Mouse (Mus musculus): ENCODE results near the gene Prph.
"Not testable (repeated sequence)": the region's sequence is repeated elsewhere in the genome, so short reads cannot be mapped to it uniquely, and the experiment has no call there.

Prph gene

DNA sequence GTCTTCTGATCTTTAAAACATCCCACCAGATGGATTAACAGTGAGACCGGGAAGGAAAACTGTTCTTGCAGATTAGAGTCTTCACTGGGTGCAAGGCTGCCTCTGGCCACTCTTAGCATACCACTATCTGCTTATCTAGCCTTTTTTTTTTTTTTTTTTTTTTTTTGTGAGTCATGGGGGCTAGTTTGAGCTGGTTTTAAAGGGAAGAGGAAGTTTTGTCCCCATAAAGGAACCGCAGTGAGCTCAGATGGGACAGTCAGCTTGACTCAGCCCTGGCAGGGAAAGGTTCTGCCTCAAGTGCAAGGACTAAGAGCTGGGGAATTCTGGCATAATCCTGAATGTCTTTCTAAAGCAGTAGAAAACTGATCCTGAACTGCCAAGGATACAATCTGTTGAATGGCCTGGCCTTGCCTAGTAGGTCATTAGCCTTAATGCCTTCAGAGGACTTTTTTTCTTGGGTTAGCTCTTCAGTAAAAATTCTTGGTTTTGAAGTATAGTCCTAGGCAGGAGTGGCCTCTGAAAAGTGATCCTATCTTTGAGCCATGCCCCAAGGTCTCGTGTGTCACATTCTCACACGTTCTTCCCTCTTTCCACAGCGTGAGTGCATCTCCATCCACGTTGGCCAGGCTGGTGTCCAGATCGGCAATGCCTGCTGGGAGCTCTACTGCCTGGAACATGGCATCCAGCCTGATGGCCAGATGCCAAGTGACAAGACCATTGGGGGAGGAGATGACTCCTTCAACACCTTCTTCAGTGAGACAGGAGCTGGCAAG lies 21.3 kb upstream of the Prph start:
- DNase-seq, result peak in 1 of 2 experiments; percentile 41

DNA sequence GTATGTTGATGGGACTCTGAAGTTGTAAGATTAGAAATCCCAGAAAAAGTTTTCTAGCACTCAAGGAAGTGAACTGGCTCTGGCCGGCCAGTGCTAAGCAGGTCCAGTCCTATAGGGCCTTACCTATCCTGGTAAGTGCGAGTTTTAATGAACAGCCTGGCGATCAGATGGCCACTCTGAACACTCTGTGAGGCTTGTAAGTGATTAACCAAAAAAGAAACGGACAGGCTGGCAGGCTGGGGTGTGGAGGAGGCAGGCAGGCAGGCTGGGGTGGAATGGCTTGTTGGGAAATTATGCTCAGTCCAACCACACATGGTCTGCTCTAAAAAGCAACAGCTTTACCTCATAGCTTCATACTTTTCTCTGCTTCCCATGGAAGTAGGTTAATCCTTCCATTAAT lies 19.5 kb upstream of the Prph start:
- DNase-seq, result no peak

- DNase-seq, result no peak
Observed at GRCm38 (mm10) chr15:99036249-99036905, 18.6 kb upstream of the Prph start.

DNA sequence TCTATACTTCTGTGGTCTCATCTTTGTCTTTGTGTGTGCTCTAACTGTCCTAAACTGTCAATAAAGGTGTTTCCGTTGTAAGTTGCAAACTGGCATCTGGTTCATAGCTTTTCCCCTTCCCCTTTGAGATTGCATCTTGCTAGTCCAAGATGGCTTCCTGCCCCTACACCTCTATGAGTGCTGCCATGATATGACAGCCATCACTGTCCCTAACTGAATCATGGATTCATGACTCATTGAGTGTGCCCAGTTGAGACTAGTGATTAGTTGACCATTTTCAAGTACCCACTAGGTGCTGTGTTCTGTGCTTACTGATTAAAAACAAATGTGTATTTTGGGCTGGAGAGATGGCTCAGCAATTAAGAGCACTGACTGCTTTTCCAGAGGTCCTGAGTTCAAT lies 16.9 kb upstream of the Prph start:
- no peak for DNase-seq

DNA sequence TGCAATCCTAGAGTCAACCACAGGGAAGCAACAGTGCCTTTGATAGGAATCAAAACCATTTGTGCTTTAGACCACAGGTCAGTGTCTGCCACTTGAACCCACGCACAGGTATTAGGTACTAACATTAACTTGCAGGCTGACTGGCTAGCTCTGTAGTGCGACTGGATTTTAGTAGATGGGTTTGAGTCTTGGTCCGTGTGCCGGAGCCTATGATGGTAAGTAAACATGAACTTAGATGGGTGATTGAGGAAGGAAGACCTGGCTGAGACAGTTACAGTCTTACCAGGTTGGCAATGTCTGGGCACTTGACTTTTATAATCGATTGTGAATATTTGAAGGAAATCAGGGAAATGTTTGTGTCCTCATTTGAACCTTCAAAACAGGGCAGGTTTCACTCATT lies 16.2 kb upstream of the Prph start:
- no peak for DNase-seq

DNA sequence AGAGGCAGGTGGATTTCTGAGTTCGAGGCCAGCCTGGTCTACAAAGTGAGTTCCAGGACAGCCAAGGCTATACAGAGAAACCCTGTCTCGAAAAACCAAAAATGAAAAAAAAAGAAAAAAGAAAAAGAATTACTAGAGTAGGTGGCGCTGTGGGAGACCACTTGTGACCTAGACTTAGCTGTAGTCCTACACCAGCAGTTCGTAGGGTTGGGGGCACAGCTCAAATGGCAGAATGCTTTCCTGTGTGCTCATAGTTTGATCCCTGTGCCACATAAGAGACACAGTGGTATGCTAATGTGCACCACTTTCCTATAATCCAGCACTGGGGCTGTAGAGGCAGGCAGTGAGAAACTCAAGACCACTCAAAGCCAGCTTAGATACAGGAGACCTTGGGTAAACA lies 15.7 kb upstream of the Prph start:
- DNase-seq, result no peak

DNA sequence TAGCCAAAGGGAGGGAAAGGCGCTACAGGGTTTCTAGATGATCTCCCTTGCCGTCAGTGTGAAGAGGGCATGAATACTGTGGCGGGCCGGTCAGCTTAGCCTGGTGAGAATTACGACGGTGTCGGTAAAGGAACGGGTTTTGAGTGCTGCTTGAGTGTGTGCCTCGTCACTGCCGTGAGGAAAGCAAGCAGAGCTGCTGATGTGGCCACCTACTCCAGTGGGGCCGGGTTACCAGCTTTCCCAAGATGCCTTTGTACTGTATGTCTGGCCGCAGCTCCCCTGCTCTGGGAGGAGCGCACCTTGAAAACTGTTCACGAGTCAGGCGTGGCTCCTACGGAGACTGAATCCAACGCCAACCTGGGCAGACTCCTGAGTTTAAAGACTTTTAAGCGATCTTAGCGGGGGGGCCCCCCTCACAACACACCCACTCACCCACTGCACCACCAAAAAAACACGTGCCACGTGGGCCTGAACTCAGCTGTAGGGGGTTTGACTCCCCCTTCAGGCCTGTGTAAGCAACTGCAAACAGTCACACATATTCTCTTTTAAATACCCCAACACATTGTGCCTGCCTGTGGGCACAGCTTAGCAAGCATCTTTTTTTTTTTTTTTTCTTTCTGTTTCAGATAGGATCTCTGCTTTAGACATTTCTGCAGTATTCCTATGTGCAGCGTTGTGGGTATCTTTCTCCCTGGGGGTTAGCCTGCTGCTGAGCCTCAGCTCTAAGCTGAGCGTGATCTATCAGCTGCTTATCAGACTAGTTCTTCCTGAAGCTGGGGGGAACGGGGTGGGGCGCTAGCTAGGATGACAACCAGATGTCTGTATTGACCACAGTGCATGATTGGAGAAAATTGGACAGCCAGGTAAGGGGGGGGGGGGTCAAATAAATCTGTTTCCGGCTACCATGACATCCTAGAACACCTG lies 14.7 kb upstream of the Prph start:
- no peak for DNase-seq

DNA sequence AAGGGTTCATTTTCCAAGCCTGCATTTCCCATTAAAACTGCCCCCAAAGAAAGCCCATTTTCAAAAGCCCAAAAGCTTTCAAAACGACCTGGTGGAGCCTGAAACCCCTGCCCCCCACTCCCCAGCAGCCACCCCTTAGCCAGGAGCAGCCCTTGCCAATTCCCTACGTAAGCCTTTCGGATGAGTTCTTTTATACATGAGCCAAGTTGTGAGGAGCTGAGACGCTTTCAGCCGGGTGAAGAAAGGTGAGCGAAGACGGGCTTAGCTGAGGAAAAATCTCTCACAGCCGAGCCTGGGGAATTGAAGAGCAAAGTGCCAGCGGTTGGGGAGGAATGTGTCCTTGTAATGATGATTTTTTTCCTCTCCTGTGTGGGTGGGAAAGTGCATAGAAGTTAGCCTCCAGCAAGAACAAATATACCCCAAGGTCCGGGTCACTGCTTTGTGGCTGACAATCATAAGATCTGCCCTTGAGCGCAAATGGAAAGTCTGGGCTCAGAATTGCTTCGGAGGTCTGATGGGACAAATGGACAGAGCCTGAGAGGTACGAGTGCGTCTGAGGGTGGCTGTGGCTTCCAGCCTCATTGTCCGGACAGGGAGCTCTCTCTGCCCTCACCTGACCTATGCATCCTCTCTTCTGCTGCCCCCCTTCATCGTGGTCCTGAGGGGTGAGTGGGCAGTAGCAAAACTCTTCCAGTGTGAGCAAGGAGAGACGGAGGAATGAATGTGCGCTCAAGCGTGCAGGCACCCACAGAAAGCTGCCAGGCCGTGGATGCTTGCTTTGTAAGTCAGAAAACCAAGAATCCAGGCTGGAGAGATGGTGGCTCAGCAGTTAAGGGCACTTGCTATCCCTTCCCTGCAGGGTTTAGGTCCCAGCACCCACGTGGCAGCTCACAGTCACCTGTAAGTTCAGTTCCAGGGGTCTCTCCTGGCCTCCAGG lies 13.8 kb upstream of the Prph start:
- DNase-seq, result peak in 1 of 2 experiments; percentile 54

GRCm38 (mm10) chr15:99042334-99042733 lies 12.6 kb upstream of the Prph start:
- DNase-seq, result no peak

GRCm38 (mm10) chr15:99044854-99045253 lies 10.1 kb upstream of the Prph start:
- no peak for DNase-seq

- not testable (repeated sequence) for DNase-seq
Observed at GRCm38 (mm10) chr15:99045734-99046133, 9.2 kb upstream of the Prph start.

GRCm38 (mm10) chr15:99049473-99050253 lies 5.3 kb upstream of the Prph start:
- peak; percentile 74 to 79 for DNase-seq

DNA sequence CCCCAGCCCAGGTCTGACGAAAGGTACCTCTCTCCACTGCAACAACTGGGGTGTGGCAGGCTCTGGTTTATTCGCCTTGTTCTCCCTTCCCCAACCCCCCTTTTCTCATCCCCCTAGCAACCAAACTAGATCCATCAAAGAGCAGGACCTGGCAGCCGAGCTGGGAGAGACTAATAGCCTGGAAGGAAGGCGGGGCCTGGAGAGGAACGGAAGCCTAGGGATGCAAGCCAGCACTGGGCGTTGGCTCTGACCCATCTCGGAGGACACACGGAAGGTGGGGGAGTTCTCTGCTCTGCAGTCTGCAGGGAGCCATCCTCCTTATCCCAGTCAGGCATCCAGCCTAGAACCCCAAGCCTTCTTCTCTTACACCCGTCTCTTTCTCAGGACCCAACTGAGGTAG lies 1.6 kb upstream of the Prph start:
- DNase-seq, result peak; percentile 62 to 63

DNA sequence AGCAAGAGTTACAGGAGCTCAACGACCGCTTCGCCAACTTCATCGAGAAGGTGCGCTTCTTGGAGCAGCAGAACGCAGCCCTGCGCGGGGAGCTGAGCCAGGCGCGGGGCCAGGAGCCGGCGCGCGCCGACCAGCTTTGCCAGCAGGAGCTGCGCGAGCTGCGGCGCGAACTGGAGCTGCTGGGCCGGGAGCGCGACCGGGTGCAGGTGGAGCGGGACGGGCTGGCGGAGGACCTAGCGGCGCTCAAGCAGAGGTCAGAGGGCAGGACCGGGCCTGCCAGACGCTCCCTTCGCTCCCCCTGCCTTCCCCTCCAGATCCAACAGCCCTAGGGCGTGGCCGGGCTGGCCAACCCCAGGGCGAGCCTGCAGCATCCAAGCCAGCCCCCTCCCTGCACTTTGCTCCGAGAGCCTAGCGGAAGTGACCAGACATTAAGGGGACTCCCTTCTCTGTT lies 562 bp downstream of the Prph start:
- DNase-seq, result peak; percentile 63 to 73

DNA sequence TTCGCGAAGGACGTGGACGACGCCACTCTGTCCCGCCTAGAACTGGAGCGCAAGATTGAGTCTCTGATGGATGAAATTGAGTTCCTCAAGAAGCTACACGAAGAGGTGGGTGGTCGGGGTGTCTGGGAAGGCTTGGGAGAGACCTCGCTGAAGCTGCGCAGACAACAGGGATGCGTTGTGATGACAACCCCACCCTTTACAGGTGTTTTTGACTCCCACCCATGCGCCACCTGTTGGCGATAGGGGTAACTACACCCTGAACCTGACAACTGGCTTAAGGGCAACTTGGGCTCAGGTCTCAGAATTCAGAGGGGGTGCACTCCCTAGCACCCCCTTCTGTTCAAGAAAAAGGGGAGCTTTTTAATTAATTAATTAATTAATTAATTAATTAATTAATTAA lies 1.4 kb downstream of the Prph start:
- DNase-seq, result peak; percentile 55 to 68

DNA sequence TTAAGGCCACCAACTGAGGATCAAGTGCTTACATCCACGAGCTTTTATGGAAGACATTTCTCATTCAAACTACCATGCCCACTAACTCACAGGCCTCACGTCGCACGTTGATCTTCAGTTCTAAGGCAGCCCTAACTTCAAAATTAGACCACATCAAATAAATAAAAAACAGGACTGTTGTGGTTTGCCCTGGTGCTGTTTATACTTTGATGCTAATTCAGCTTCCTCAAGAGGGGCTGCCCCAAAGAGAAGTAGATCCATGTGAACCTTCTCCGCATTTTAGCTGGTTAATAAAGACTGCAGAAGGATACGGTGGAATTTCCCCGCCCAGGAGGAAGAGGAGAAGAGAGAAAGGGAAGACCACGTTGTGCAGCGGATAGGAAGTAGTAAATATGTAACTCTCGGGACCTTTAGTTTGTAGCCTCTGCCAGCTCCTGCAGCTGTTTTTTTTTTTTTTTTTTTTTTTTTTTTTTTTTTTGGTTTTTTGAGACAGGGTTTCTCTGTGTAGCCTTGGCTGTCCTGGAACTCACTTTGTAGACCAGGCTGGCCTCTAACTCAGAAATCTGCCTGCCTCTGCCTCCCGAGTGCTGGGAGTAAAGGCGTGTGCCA lies 10.7 kb downstream of the Prph start:
- DNase-seq, result no peak

DNA sequence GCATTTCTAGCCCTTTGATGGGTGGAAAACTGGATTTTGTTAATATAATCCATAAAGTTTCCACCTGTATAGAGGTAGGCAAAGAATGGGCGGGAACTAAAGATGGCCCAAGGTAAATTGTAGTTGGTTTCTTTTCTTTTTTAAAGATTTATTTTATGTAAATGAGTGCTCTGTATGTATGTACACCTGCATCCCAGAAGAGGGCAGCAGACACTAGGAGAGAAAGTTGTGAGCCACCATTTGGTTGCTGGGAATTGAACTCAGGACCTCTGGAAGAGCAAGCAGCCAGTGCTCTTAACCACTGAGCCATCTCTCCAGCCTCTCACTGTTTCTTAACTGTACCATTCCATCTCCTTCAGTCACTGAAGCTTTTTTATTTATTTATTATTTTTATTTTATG lies 17.0 kb downstream of the Prph start:
- no peak for DNase-seq

DNA sequence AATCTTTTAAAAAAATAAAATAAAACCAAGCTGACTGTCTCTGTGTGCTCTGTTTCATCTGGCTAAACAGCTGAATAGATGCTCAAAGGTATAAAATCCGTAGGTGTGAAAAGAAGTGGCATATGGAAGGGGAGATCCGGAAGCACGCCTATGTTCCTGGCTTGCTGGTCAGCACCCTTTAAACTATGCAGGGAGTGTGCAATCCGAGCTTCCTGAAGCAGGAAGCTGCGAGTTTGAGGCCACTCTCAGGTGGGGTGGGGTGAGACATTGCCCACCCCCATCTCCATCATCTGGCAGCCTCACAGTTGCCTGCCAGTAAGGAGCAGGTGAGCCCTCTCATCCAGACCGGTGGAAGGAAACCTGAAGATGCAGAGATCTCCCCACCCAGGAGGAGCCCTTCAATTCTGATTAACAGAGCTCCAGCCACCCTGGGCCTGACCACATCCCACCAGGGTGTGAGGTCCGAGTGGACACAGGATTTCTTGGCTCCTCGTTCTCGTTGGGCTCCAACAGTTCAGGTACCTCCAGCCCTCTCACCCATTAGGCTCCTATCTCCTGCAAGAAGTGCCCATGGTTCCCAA lies 19.1 kb downstream of the Prph start, which contains the start of gene Troap:
TSS of gene Troap (plus strand) at position 557 of the 581 bp plus-strand sequence.
- no peak for DNase-seq

- peak; percentile 99 for DNase-seq
Observed at GRCm38 (mm10) chr15:99074600-99075333, 19.8 kb downstream of the Prph start.

- not testable (repeated sequence) for DNase-seq
Observed at GRCm38 (mm10) chr15:99076011-99076410, 21.0 kb downstream of the Prph start.
